Mouse (Mus musculus) kidney, embryonic 14.5 days (tissue): ENCODE data around the gene Naa40. TPM values are rescaled to one million over a fixed set of nuclear protein-coding genes. Genes with fewer than 3 reads are reported as not detected.

ENCODE experiments used
- ATAC-seq: fragments of 200-750 bp; cut with Nextera tagmentation; 2 replicates; pipeline ENCODE4 v1.8.0; 2017; ENCODE audit warnings: moderate number of reproducible peaks, mild to moderate bottlenecking, moderate TSS enrichment, moderate library complexity; ENCODE audit not compliant: low FRiP score, low TSS enrichment
- H3K27ac ChIP-seq: fragments of 300-500 bp; sonication (generic); 2 replicates; pipeline ENCODE4 v1.5.1; 2014; ENCODE audit warnings: low read depth, mild to moderate bottlenecking, low read length, moderate library complexity, mixed read lengths
- H3K27me3 ChIP-seq: fragments of 300-500 bp; sonication (generic); 2 replicates; pipeline ENCODE4 v1.6.1; 2014; ENCODE audit warnings: mild to moderate bottlenecking, low read length; ENCODE audit not compliant: control insufficient read depth, insufficient read depth
- H3K36me3 ChIP-seq: fragments of 300-500 bp; sonication (generic); 2 replicates; pipeline ENCODE4 v1.6.1; 2014; ENCODE audit warnings: low read length, mixed read lengths; ENCODE audit not compliant: control insufficient read depth, insufficient read depth
- H3K4me1 ChIP-seq: fragments of 300-500 bp; sonication (generic); 2 replicates; pipeline ENCODE4 v1.6.1; 2014; ENCODE audit warnings: low read length, mixed read lengths; ENCODE audit not compliant: control insufficient read depth, insufficient read depth
- H3K4me2 ChIP-seq: fragments of 300-500 bp; sonication (generic); replicated peaks from 2 replicates; pipeline ENCODE4 v1.6.1; 2014; ENCODE audit warnings: low read depth, mild to moderate bottlenecking, low read length
- H3K4me3 ChIP-seq: fragments of 300-500 bp; sonication (generic); 2 replicates; pipeline ENCODE4 v1.5.1; 2014; ENCODE audit warnings: mild to moderate bottlenecking, low read length
- H3K9ac ChIP-seq: fragments of 300-500 bp; sonication (generic); 2 replicates; pipeline ENCODE4 v1.6.1; 2014; ENCODE audit warnings: low read depth, mild to moderate bottlenecking, low read length, moderate library complexity
- H3K9me3 ChIP-seq: fragments of 300-500 bp; sonication (generic); 2 replicates; pipeline ENCODE4 v1.6.1; 2016; ENCODE audit warnings: low read length; ENCODE audit not compliant: control insufficient read depth
- WGBS: fragments of 180-500 bp; shearing (Covaris S2); extraction: QIAGEN DNeasy Blood & Tissue Kit; methylation state at CpG from one replicate; pipeline ENCODE4 v1.1.7; 2014; 5-methylcytosine and 5-hydroxymethylcytosine counted together
- polyA plus RNA-seq: library from polyadenylated mRNA; unstranded; fragments of >200 nt; fragmentation: Nextera tagmentation; extraction: Ambion mirVana; gene quantifications from 2 replicates; pipeline ENCODE4 v1.2.1, GENCODE M21; 2014

Naa40 gene
- polyA plus RNA-seq, 1 experiment from 2014 or later: 90.7 TPM

- no peak overlapping the region for H3K4me2 ChIP-seq
- no peak overlapping the region for H3K4me3 ChIP-seq
- H3K27ac ChIP-seq: no peak overlapping the region
- ATAC-seq: peak; percentile 59
- H3K36me3 ChIP-seq: peaks cover 43% of the 10 kb centered on the region
- peaks cover 15% of the 10 kb centered on the region; the same call in 1 of the 2 replicates for H3K4me1 ChIP-seq
- no peaks in the 10 kb centered on the region for H3K9me3 ChIP-seq
- H3K9ac ChIP-seq: no peak overlapping the region
- H3K27me3 ChIP-seq: no peaks in the 10 kb centered on the region
- WGBS: 13% methylated on average over 17 of the region's 17 CpGs
Measured at GRCm38 (mm10) chr19:7196741-7197270, 44.2 kb downstream of the Naa40 start.

- H3K4me2 ChIP-seq: no peak overlapping the region
- no peak overlapping the region for H3K27ac ChIP-seq
- H3K4me3 ChIP-seq: no peak overlapping the region
- peaks cover 37% of the 10 kb centered on the region for H3K36me3 ChIP-seq
- H3K27me3 ChIP-seq: no peaks in the 10 kb centered on the region
- H3K9me3 ChIP-seq: no peaks in the 10 kb centered on the region
- WGBS: 13% methylated on average over 33 of the region's 33 CpGs
- H3K4me1 ChIP-seq: peaks cover 17% of the 10 kb centered on the region; the same call in 1 of the 2 replicates
- no peak overlapping the region for H3K9ac ChIP-seq
- peak; percentile 58 for ATAC-seq
Measured at GRCm38 (mm10) chr19:7195900-7196728, 44.9 kb downstream of the Naa40 start.

- H3K36me3 ChIP-seq: peaks cover 4% of the 10 kb centered on the region
- no peaks in the 10 kb centered on the region for H3K9me3 ChIP-seq
- no peak overlapping the region for H3K27ac ChIP-seq
- ATAC-seq: no peak
- no peak overlapping the region for H3K4me3 ChIP-seq
- peaks cover 14% of the 10 kb centered on the region for H3K27me3 ChIP-seq
- 52% methylated on average over 2 of the region's 2 CpGs for WGBS
- no peak overlapping the region for H3K4me2 ChIP-seq
- peaks cover 20% of the 10 kb centered on the region; the same call in 1 of the 2 replicates for H3K4me1 ChIP-seq
- no peak overlapping the region for H3K9ac ChIP-seq
Measured at GRCm38 (mm10) chr19:7192561-7192967, 48.4 kb downstream of the Naa40 start.

GRCm38 (mm10) chr19:7191639-7192038 is 49.3 kb downstream of the Naa40 start:
- 0 out of 2 replicates have a peak overlapping the region, but pooled peaks have one; percentile 8 for H3K9ac ChIP-seq
- H3K27me3 ChIP-seq: peaks cover 14% of the 10 kb centered on the region
- no peak overlapping the region for H3K4me2 ChIP-seq
- H3K9me3 ChIP-seq: no peaks in the 10 kb centered on the region
- 42% methylated on average over 6 of the region's 6 CpGs for WGBS
- no peak overlapping the region for H3K4me3 ChIP-seq
- H3K36me3 ChIP-seq: no peaks in the 10 kb centered on the region
- no peak overlapping the region for H3K27ac ChIP-seq
- peaks cover 20% of the 10 kb centered on the region; the same call in 1 of the 2 replicates for H3K4me1 ChIP-seq
- ATAC-seq: peak; percentile 20; the same call in 1 of the 2 replicates

GRCm38 (mm10) chr19:7190986-7191385 is 50.0 kb downstream of the Naa40 start:
- Histone ChIP-seq H3K4me1 (peaks cover 27% of the 10 kb centered on the region), H3K27me3 (peaks cover 19% of the 10 kb centered on the region), H3K9ac (no peak overlapping the region), H3K4me3 (no peak overlapping the region), H3K27ac (no peak overlapping the region), H3K4me2 (no peak overlapping the region), H3K9me3 (no peaks in the 10 kb centered on the region), H3K36me3 (no peaks in the 10 kb centered on the region)
- 60% methylated on average over 5 of the region's 5 CpGs for WGBS
- no peak for ATAC-seq

DNA sequence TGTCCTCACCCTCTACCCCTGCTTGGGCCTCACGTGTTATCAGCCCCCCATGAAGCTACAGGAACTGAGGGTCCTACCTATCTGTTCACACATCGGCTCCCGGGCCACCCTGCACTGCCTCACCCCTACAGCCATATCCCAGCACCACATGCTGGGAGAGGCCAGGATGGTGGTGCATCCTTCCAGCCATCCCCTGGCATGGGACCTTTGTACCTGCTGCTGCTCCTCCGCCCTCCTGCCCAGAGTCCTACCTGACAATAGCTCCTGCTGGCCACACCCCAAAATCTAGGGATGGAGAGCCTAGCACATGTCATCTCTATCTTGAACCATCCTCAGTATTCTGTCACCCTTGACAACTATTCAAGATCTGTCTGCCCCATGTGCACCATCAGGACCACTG is 52.0 kb downstream of the Naa40 start:
- no peak overlapping the region for H3K4me3 ChIP-seq
- peaks cover 32% of the 10 kb centered on the region for H3K4me1 ChIP-seq
- no peak overlapping the region for H3K27ac ChIP-seq
- no peak overlapping the region for H3K4me2 ChIP-seq
- H3K27me3 ChIP-seq: peaks cover 22% of the 10 kb centered on the region
- H3K9ac ChIP-seq: no peak overlapping the region
- ATAC-seq: no peak
- no peaks in the 10 kb centered on the region for H3K9me3 ChIP-seq
- no peaks in the 10 kb centered on the region for H3K36me3 ChIP-seq
- 69% methylated on average over 4 of the region's 4 CpGs for WGBS

- H3K27ac ChIP-seq: no peak overlapping the region
Measured at GRCm38 (mm10) chr19:7187157-7187556, 53.8 kb downstream of the Naa40 start.

DNA sequence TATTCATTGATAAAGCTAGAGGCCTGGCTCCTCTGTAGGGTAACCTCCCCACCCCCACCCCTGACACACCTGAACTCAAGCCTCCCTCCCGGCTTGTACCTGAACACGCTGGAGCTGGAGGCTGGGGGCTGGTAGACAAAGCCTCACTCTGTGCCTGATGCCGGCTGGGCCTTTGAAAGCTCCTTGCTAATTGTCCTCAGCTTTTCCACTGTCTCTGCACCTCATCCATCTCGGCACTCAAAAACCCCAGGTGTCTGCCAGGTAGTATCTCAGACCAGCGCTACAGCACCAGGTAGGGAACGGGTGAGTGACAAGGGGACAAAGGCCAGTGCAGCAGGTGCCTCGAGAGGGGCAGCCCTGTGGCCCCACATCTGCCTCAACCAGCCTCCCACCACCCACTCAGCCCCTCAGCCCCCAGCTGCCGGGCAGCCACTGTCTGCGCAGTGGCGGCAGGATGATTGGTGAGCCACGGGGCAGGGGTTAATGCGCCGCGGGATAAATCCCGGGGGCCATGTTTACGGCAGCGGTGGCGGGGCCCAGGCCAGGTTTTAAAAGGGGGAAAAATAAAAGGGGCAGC is 55.2 kb downstream of the Naa40 start:
- Histone ChIP-seq H3K36me3 (no peaks in the 10 kb centered on the region), H3K4me2 (peak overlapping the region; percentile 17; the same call in 1 of the 2 replicates), H3K4me1 (peaks cover 35% of the 10 kb centered on the region), H3K27me3 (peaks cover 44% of the 10 kb centered on the region), H3K9me3 (no peaks in the 10 kb centered on the region), H3K27ac (no peak overlapping the region), H3K9ac (0 out of 2 replicates have a peak overlapping the region, but pooled peaks have one; percentile 12), H3K4me3 (no peak overlapping the region)
- 4% methylated on average over 18 of the region's 18 CpGs for WGBS
- ATAC-seq: peak; percentile 34; the same call in 1 of the 2 replicates

More at GRCm38 (mm10) chr19:7187157-7187556, 53.8 kb downstream of the Naa40 start:
- H3K27me3 ChIP-seq: peaks cover 39% of the 10 kb centered on the region
- no peak for ATAC-seq
- peaks cover 35% of the 10 kb centered on the region for H3K4me1 ChIP-seq
- no peak overlapping the region for H3K4me2 ChIP-seq
- WGBS: 66% methylated on average over 5 of the region's 5 CpGs
- no peaks in the 10 kb centered on the region for H3K9me3 ChIP-seq
- H3K36me3 ChIP-seq: no peaks in the 10 kb centered on the region
- H3K4me3 ChIP-seq: no peak overlapping the region
- H3K9ac ChIP-seq: no peak overlapping the region
